Mouse (Mus musculus): Measurements from ENCODE around the gene Mpnd. TPM values are rescaled to one million over a fixed set of nuclear protein-coding genes. Genes with fewer than 3 reads are reported as not detected.

Gene Mpnd
- total and polyA plus RNA-seq, 3 experiments = 24.5 to 55.1 (median 26.8) TPM

DNA sequence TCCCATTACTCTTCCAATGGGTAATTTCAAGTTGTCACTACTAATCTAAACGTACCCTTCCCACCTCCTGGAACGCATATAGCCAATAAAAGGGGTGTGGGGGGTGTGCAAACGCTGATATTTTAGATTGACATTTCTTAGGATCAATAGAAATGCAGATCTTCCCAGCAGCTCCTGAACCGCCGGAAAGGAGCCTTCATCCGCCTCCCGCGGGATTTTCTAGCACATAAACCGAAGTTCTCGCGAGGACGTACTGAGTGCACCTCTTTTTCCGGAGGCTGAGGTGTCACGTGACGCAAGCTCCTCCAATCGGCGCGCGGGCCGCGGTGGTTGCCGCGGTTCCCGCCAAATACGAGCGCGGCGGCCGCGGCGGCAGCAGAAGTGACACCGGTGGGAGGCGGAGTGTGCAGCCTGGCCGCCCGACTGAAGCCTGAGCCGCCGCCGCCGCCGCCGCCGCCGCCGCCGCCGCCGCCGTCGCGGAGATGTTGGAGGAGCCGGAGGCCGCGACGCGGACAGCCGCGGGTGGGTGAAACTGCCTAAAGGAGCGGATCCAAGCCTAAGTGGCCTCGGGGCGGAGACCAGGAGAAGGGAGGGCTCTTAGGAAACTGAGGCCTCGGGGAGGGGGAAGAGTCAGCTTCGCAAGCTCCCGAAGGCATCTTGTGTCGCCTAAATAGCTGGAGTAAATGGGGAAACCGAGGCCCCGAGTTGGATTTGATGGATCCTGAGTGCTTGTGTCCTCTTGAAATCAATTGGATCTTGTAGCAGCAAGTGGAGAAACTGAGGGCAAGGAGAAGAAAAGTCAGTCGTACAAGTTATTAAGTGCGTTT is 34.7 kb downstream of the Mpnd start, which contains the start of gene Chaf1a (continued):
- TF ChIP-seq CHD2 (IDR thresholded peaks at IDR 0.05; ENCODE audit: low read length) (peak; percentile 99), SMC3 (IDR thresholded peaks at IDR 0.05; ENCODE audit: low read depth, low read length) (no peak), ZKSCAN1 (IDR thresholded peaks at IDR 0.05; ENCODE audit: borderline replicate concordance, low read depth, low read length) (no peak), IRF4 (IDR thresholded peaks at IDR 0.05; ENCODE audit: low read depth, low read length) (no peak), ZNF384 (IDR thresholded peaks at IDR 0.05; ENCODE audit: low read depth, low read length) (no peak), MYC (IDR thresholded peaks at IDR 0.05; ENCODE audit: low read depth, low read length) (no peak), KAT2A (IDR thresholded peaks at IDR 0.05; ENCODE audit: insufficient replicate concordance, low read length) (peak; percentile 53; the same call in 1 of the 2 replicates), RAD21 (IDR thresholded peaks at IDR 0.05; ENCODE audit: low read depth, low read length) (no peak)

DNA sequence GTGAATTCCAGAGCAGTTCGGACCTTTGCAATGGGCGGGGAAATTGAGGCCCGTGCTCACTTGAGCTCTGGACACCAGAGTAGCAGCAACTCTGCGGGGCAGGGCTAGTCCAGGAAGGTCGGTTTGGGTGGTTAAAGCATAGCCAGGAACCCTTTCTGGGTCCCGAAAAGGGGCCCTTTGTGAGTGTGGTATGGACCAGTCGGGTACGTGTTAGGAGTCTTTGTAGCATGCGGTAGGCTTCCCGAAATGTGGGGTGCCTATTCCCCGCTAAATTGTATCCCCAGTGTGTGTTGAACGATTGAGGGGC is 35.3 kb downstream of the Mpnd start:
- no peak for DNase-seq (ENCODE audit: extremely low read depth)
- no peaks in the 10 kb centered on the region for H3K27me3 ChIP-seq (replicated peaks)
- no peak for TF ChIP-seq BHLHE40 (IDR thresholded peaks at IDR 0.05; ENCODE audit: low read depth, low read length)
- TF ChIP-seq RAD21 (IDR thresholded peaks at IDR 0.05; ENCODE audit: low read depth, low read length) = no peak
- no peak for TF ChIP-seq CHD1 (IDR thresholded peaks at IDR 0.05; ENCODE audit: low read depth, low read length)
- no peak for TF ChIP-seq POLR2A (IDR thresholded peaks at IDR 0.05; ENCODE audit: low read depth, low read length)
- no peak for TF ChIP-seq JUND (conservative IDR thresholded peaks at IDR 0.05; ENCODE audit: low read depth, low read length)
- TF ChIP-seq MAZ (IDR thresholded peaks at IDR 0.05; ENCODE audit: low read depth, low read length) = no peak
- no peak for TF ChIP-seq GABPA (IDR thresholded peaks at IDR 0.05; ENCODE audit: insufficient replicate concordance, low read depth, low read length)
- no peak for TF ChIP-seq CTCF (conservative IDR thresholded peaks at IDR 0.05 in 1 of 2, IDR thresholded peaks at IDR 0.05 in 1 of 2; ENCODE audit: low read depth in 2 of 2, low read length in 2 of 2)
- TF ChIP-seq EP300 (IDR thresholded peaks at IDR 0.05; ENCODE audit: low read length) = no peak
- no peak for TF ChIP-seq PAX5 (IDR thresholded peaks at IDR 0.05; ENCODE audit: low read length)
- TF ChIP-seq E2F4 (IDR thresholded peaks at IDR 0.05; ENCODE audit: insufficient replicate concordance, low read depth, low read length) = no peak
- TF ChIP-seq MAX (IDR thresholded peaks at IDR 0.05; ENCODE audit: low read length) = no peak
- dilution Hi-C loops (cut with MboI; ENCODE audit: extremely low pct_ligation_motif_present, extremely low pct_unique_long_range_greater_than_20kb, low sequenced_read_pairs) = no loop called here
- in situ Hi-C loops (cut with MboI; ENCODE audit: low pct_ligation_motif_present, low pct_unique_long_range_greater_than_20kb, low sequenced_read_pairs) = loop anchor here (5.0 kb wide), 1 partner anchor 36 kb away; the partner anchor contains the start of genes Hdgfl2 and Ubxn6
- no peak overlapping the region for H3K27ac ChIP-seq (ENCODE audit: insufficient read depth, low read depth)
- peak overlapping the region; percentile 82 for H3K9ac ChIP-seq (ENCODE audit: insufficient read depth, low read depth)
- peaks cover 17 to 32% of the 10 kb centered on the region in 2 experiments for H3K36me3 ChIP-seq (replicated peaks in 1 of 2; ENCODE audit: control insufficient read depth in 1 of 2, insufficient read depth in 1 of 2, low read length in 1 of 2)
- H3K4me2 ChIP-seq (ENCODE audit: insufficient read depth, low read depth, poor library complexity, severe bottlenecking) = peak overlapping the region; percentile 81; the same call in 1 of the 2 replicates
- peak overlapping the region; percentile 78 to 89 (median 80) for H3K4me3 ChIP-seq (replicated peaks in 1 of 3; ENCODE audit: low read depth in 2 of 3, low read length in 2 of 3, poor library complexity in 1 of 3)
- H3K79me2 ChIP-seq (replicated peaks; ENCODE audit: control insufficient read depth, extremely low read depth, insufficient read depth, poor library complexity, severe bottlenecking) = peaks cover 60% of the 10 kb centered on the region
- peaks cover 0 to 38% of the 10 kb centered on the region in 2 experiments; a peak in 2 of 4 replicates for H3K4me1 ChIP-seq (ENCODE audit: control insufficient read depth in 1 of 2, insufficient read depth in 2 of 2)
- no peaks in the 10 kb centered on the region for H3K9me3 ChIP-seq (replicated peaks; ENCODE audit: low read length)
